Mouse (Mus musculus): ENCODE measurements at regions not wholly inside any gene's neighbourhood (a gene's known extent, or its start where the extent isn't known, plus 50 kb on each side); places are given as distances from the start of the nearest gene placed in this dataset.

DNA sequence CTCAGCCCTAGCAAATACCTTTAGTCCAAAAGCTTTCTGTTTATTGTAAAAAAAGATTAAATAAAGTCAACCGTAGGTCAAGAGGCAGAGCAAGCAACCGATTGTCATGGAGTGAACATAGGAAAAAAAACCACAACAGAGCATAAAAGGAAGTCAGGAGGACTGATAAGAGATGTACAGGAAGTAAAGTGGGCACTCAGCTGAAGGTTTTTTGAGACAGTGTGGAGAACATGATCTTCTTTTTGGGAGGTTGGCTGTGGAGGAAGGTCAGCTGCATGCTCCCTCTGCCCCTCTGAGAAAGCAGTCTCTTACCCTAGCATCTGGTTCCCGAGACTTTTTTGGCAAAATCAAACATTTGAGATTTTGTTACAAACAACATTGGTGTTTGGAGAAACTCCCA lies 832.1 kb downstream of the Slc4a3 start:
- H3K4me1 ChIP-seq = no peaks in the 10 kb centered on the region
- no peaks in the 10 kb centered on the region for H3K27me3 ChIP-seq
- H3K9ac ChIP-seq = no peak overlapping the region
- H3K4me3 ChIP-seq (replicated peaks) = no peak overlapping the region
- no peaks in the 10 kb centered on the region for H3K36me3 ChIP-seq
- 56% methylated on average over 3 of the region's 3 CpGs for WGBS
- no peak overlapping the region for H3K4me2 ChIP-seq (replicated peaks)
- H3K9me3 ChIP-seq (replicated peaks) = no peaks in the 10 kb centered on the region
- H3K27ac ChIP-seq (replicated peaks) = no peak overlapping the region
- ATAC-seq (ENCODE audit: insufficient number of reproducible peaks, low FRiP score, low TSS enrichment, low read depth) = no peak

DNA sequence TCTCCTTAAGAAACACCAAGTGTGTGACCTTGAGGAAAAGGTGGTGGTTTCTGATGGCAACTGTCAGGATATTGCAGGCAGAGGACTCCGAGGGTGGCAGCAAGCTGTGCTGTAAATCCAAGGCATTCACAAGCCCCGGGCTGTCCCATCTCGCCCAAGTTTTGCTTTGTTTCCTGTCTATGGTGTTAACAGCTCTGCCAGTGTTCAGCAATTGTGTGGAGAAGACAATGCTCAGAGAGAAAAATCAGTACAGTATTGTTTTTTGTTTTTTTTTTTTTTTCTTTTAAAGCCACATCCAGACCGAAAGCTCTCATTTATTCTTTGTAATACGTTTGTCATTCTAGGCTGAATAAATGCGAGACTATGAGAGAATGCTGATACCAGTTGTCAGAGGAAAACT lies 846.5 kb downstream of the Slc4a3 start:
- WGBS = 58% methylated on average over 6 of the region's 6 CpGs
- Histone ChIP-seq H3K9ac (no peak overlapping the region), H3K36me3 (no peaks in the 10 kb centered on the region), H3K4me2 (replicated peaks) (no peak overlapping the region), H3K4me3 (replicated peaks) (no peak overlapping the region), H3K4me1 (no peaks in the 10 kb centered on the region), H3K27me3 (no peaks in the 10 kb centered on the region), H3K9me3 (replicated peaks) (no peaks in the 10 kb centered on the region), H3K27ac (replicated peaks) (no peak overlapping the region)
- no peak for ATAC-seq (ENCODE audit: insufficient number of reproducible peaks, low FRiP score, low TSS enrichment, low read depth)

DNA sequence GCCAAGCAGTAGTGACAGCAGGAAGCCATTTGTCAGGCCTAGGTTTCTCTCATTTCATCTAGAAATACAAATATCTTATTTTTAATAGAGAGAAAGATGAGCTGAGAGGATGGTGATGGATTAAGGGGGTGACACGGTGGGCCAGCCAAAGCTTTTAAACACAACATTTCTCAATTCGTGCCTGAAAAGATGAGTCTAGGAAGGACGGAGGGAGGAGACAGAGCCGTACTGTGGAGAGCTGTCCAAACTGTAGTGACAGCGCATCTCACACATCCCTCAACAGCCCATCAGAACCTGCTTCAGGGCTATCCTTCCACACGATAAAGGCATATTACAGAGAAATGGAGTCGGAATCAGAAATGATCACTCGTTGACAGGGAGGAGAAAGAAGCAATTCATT lies 848.0 kb downstream of the Slc4a3 start:
- Histone ChIP-seq H3K36me3 (no peaks in the 10 kb centered on the region), H3K9me3 (replicated peaks) (no peaks in the 10 kb centered on the region), H3K4me3 (replicated peaks) (no peak overlapping the region), H3K4me1 (no peaks in the 10 kb centered on the region), H3K27me3 (no peaks in the 10 kb centered on the region), H3K9ac (no peak overlapping the region), H3K27ac (replicated peaks) (no peak overlapping the region), H3K4me2 (replicated peaks) (no peak overlapping the region)
- no peak for ATAC-seq (ENCODE audit: insufficient number of reproducible peaks, low FRiP score, low TSS enrichment, low read depth)
- 79% methylated on average over 8 of the region's 8 CpGs for WGBS

DNA sequence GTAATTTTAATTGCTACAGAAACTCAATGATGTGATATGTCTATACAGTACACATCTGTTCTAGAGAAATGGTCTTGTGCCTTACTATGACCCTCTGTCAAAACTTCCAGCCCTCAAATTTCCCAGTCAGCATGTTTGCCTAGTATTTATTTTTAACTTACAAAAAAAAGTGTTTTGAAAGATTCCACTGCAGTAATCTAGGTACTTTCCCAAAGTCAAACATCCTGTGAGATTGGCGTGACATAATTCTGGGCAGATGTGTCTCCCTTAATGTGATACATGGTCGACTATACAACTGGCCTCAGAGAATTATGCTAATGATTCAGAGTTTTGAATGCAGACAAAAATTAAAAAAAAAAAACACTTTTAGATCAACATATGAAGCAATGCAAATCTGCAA lies 856.8 kb downstream of the Slc4a3 start:
- no peak for ATAC-seq (ENCODE audit: insufficient number of reproducible peaks, low FRiP score, low TSS enrichment, low read depth)
- no peaks in the 10 kb centered on the region for H3K36me3 ChIP-seq

DNA sequence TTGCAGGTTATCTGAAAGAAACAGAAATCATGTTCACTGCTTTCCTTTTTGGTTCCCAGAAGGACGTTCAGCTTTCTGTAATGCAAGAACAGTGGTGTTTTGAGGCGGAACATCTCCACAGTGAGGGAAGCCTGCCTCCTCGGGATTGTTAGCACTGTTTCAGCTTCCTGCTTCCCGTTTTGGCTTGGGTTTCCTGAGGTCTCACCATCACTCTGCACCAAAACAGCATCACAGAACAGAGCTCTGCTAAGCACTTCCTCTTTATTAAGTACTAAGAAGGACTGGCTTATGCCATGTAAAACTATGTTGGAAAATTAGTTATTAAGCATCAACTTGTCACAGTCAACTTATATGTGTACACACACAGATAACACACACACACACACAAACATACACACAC lies 857.9 kb downstream of the Slc4a3 start:
- Histone ChIP-seq H3K4me2 (replicated peaks) (no peak overlapping the region), H3K9ac (no peak overlapping the region), H3K36me3 (no peaks in the 10 kb centered on the region), H3K9me3 (replicated peaks) (no peaks in the 10 kb centered on the region), H3K4me3 (replicated peaks) (no peak overlapping the region), H3K27me3 (no peaks in the 10 kb centered on the region), H3K27ac (replicated peaks) (no peak overlapping the region), H3K4me1 (no peaks in the 10 kb centered on the region)
- 72% methylated on average over 4 of the region's 4 CpGs for WGBS
- no peak for ATAC-seq (ENCODE audit: insufficient number of reproducible peaks, low FRiP score, low TSS enrichment, low read depth)

More for the DNA sequence above, 856.8 kb downstream of the Slc4a3 start:
- H3K4me3 ChIP-seq (replicated peaks) = no peak overlapping the region
- WGBS = 39% methylated on average over 2 of the region's 2 CpGs
- no peaks in the 10 kb centered on the region for H3K27me3 ChIP-seq
- no peak overlapping the region for H3K4me2 ChIP-seq (replicated peaks)
- no peaks in the 10 kb centered on the region for H3K9me3 ChIP-seq (replicated peaks)
- no peak overlapping the region for H3K27ac ChIP-seq (replicated peaks)
- no peak overlapping the region for H3K9ac ChIP-seq
- H3K4me1 ChIP-seq = no peaks in the 10 kb centered on the region

DNA sequence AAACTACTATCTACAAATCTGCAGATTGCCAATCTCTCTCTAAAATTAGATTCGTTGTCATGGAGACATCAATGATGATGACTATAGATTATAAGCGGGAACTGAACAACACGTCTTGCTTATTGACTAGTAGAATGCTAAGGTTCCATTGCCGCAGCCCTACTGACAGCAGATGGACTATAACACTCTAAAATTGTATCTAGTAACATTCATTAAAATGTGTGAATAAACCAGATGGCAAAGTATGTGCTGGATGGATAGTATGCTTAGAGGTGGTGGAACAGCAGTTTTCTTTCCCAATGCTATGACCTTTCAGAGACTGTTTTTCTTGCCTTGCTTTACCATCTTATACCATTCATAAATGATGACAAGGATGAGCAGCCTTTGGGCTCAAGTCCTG lies 864.7 kb downstream of the Slc4a3 start:
- no peak for ATAC-seq (ENCODE audit: insufficient number of reproducible peaks, low FRiP score, low TSS enrichment, low read depth)
- WGBS = 90% methylated on average over 4 of the region's 4 CpGs
- H3K36me3 ChIP-seq = no peaks in the 10 kb centered on the region

GRCm38 (mm10) chr1:76420525-76420924 lies 874.5 kb downstream of the Slc4a3 start:
- 76% methylated on average over 9 of the region's 9 CpGs for WGBS
- no peaks in the 10 kb centered on the region for H3K9me3 ChIP-seq (replicated peaks)
- no peaks in the 10 kb centered on the region for H3K27me3 ChIP-seq
- H3K4me3 ChIP-seq (replicated peaks) = no peak overlapping the region
- H3K4me1 ChIP-seq = 0 out of 2 replicates have a peak, but pooled peaks cover 5% of the 10 kb centered on the region
- H3K36me3 ChIP-seq = no peaks in the 10 kb centered on the region
- ATAC-seq (ENCODE audit: insufficient number of reproducible peaks, low FRiP score, low TSS enrichment, low read depth) = no peak
- no peak overlapping the region for H3K27ac ChIP-seq (replicated peaks)
- H3K9ac ChIP-seq = no peak overlapping the region
- H3K4me2 ChIP-seq (replicated peaks) = no peak overlapping the region

More for the DNA sequence above, 864.7 kb downstream of the Slc4a3 start:
- Histone ChIP-seq H3K27ac (replicated peaks) (no peak overlapping the region), H3K4me3 (replicated peaks) (no peak overlapping the region), H3K9me3 (replicated peaks) (no peaks in the 10 kb centered on the region), H3K4me2 (replicated peaks) (no peak overlapping the region), H3K27me3 (no peaks in the 10 kb centered on the region), H3K4me1 (no peaks in the 10 kb centered on the region), H3K9ac (no peak overlapping the region)

- Histone ChIP-seq H3K4me2 (replicated peaks) (no peak overlapping the region), H3K27me3 (no peaks in the 10 kb centered on the region), H3K27ac (replicated peaks) (peak overlapping the region; percentile 28; the same call in 1 of the 2 replicates), H3K4me1 (no peaks in the 10 kb centered on the region), H3K4me3 (replicated peaks) (no peak overlapping the region), H3K9ac (no peak overlapping the region), H3K9me3 (replicated peaks) (no peaks in the 10 kb centered on the region), H3K36me3 (no peaks in the 10 kb centered on the region)
- 65% methylated on average over 7 of the region's 7 CpGs for WGBS
- no peak for ATAC-seq (ENCODE audit: insufficient number of reproducible peaks, low FRiP score, low TSS enrichment, low read depth)
Observed at GRCm38 (mm10) chr1:76427439-76427838, 881.4 kb downstream of the Slc4a3 start.

DNA sequence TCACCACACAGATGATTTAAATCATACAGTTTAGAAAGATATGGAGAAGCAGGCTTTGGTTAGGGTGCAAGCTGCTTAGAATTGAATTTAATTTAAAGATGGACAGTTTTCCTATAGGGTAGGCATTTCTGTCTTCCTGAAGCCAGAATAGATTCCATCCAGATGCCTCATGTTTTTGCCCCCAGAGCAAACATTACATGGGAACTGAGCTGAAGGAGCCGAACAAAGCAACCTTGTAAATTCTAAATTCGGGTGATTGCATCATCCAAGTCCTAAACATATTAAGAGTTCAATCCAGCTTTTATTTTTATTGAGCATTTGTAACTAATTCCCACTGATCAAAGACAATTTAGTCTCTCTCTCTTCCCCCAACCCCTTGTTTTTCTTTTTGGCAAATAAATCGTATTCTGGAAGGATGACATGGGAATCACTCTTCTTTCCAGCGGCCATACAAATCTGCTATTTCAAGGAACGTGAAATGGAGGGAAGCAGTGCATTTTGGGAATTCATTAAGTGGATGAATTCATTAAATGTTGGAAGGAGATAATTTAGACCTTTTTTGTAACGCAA lies 884.1 kb downstream of the Slc4a3 start:
- Histone ChIP-seq H3K4me1 (no peaks in the 10 kb centered on the region), H3K4me2 (replicated peaks) (no peak overlapping the region), H3K9me3 (replicated peaks) (no peaks in the 10 kb centered on the region), H3K4me3 (replicated peaks) (no peak overlapping the region), H3K36me3 (no peaks in the 10 kb centered on the region), H3K9ac (no peak overlapping the region), H3K27me3 (no peaks in the 10 kb centered on the region), H3K27ac (replicated peaks) (no peak overlapping the region)
- ATAC-seq (ENCODE audit: insufficient number of reproducible peaks, low FRiP score, low TSS enrichment, low read depth) = no peak
- WGBS = 35% methylated on average over 6 of the region's 6 CpGs

- H3K4me2 ChIP-seq (replicated peaks) = no peak overlapping the region
- H3K36me3 ChIP-seq = no peaks in the 10 kb centered on the region
- 27% methylated on average over 6 of the region's 6 CpGs for WGBS
- no peak overlapping the region for H3K9ac ChIP-seq
- no peaks in the 10 kb centered on the region for H3K4me1 ChIP-seq
- no peak overlapping the region for H3K4me3 ChIP-seq (replicated peaks)
- H3K27me3 ChIP-seq = no peaks in the 10 kb centered on the region
- no peak for ATAC-seq (ENCODE audit: insufficient number of reproducible peaks, low FRiP score, low TSS enrichment, low read depth)
- H3K27ac ChIP-seq (replicated peaks) = no peak overlapping the region
- no peaks in the 10 kb centered on the region for H3K9me3 ChIP-seq (replicated peaks)
Observed at GRCm38 (mm10) chr1:76433481-76433941, 887.4 kb downstream of the Slc4a3 start.

- Histone ChIP-seq H3K4me2 (replicated peaks) (no peak overlapping the region), H3K27me3 (no peaks in the 10 kb centered on the region), H3K4me1 (no peaks in the 10 kb centered on the region), H3K9ac (no peak overlapping the region), H3K36me3 (no peaks in the 10 kb centered on the region), H3K27ac (replicated peaks) (no peak overlapping the region), H3K9me3 (replicated peaks) (no peaks in the 10 kb centered on the region), H3K4me3 (replicated peaks) (no peak overlapping the region)
- 60% methylated on average over 10 of the region's 10 CpGs for WGBS
- no peak for ATAC-seq (ENCODE audit: insufficient number of reproducible peaks, low FRiP score, low TSS enrichment, low read depth)
Observed at GRCm38 (mm10) chr1:76450539-76451214, 904.6 kb downstream of the Slc4a3 start.

GRCm38 (mm10) chr1:76453160-76453710 lies 907.2 kb downstream of the Slc4a3 start:
- no peak for ATAC-seq (ENCODE audit: insufficient number of reproducible peaks, low FRiP score, low TSS enrichment, low read depth)
- H3K27me3 ChIP-seq = no peaks in the 10 kb centered on the region
- WGBS = 69% methylated on average over 7 of the region's 7 CpGs
- no peak overlapping the region for H3K9ac ChIP-seq
- no peak overlapping the region for H3K27ac ChIP-seq (replicated peaks)
- no peak overlapping the region for H3K4me2 ChIP-seq (replicated peaks)
- no peaks in the 10 kb centered on the region for H3K9me3 ChIP-seq (replicated peaks)
- H3K4me3 ChIP-seq (replicated peaks) = no peak overlapping the region
- H3K4me1 ChIP-seq = no peaks in the 10 kb centered on the region
- no peaks in the 10 kb centered on the region for H3K36me3 ChIP-seq
